In genomic region chr9:77032430-77033154, GRCm38 (mm10) we compare ENCODE assay signal across 23 mouse cellular contexts. TPM values are rescaled to one million over a fixed set of nuclear protein-coding genes. Genes with fewer than 3 reads are reported as not detected.
DNase-seq lines count a peak whose midpoint lies in the region; ATAC-seq and TF ChIP-seq lines count a peak whose summit lies in the region.
"Had no signal": no experiment of that assay in that cellular context is flagged by ENCODE, and none has a peak within 500 bp of the region (broad histone marks: within the 10 kb centered on the region; RNA-seq: fewer than 3 reads in every experiment).

No protein-coding gene starts in this region.

- H3K9me3 ChIP-seq in hindbrain, embryonic 11.5 days (ENCODE audit: control insufficient read depth, low read length) = no peaks in the 10 kb centered on the region
- H3K9me3 ChIP-seq in hindbrain, embryonic 12.5 days (replicated peaks) = no peaks in the 10 kb centered on the region
- H3K9me3 ChIP-seq in embryonic facial prominence, embryonic 13.5 days = no peaks in the 10 kb centered on the region
- no peaks in the 10 kb centered on the region for H3K9me3 ChIP-seq in limb, embryonic 13.5 days
- H3K9me3 ChIP-seq: embryonic facial prominence, embryonic 15.5 days; heart, embryonic 15.5 days; hindbrain, embryonic 15.5 days; liver, embryonic 12.5 days; lung, embryonic 15.5 days; neural tube, embryonic 12.5 days; stomach, embryonic 15.5 days had no signal

- H3K4me2 ChIP-seq in hindbrain, embryonic 11.5 days (replicated peaks; ENCODE audit: low read depth, low read length) = no peak overlapping the region
- no peak overlapping the region for H3K4me2 ChIP-seq in hindbrain, embryonic 12.5 days (replicated peaks)
- peak overlapping the region; percentile 38 for H3K4me2 ChIP-seq in embryonic facial prominence, embryonic 13.5 days
- 0 out of 2 replicates have a peak overlapping the region, but pooled peaks have one; percentile 5 for H3K4me2 ChIP-seq in limb, embryonic 13.5 days (replicated peaks)
- H3K4me2 ChIP-seq: embryonic facial prominence, embryonic 15.5 days; heart, embryonic 15.5 days; hindbrain, embryonic 15.5 days; liver, embryonic 12.5 days; lung, embryonic 15.5 days; neural tube, embryonic 12.5 days; stomach, embryonic 15.5 days had no signal

- WGBS in hindbrain, embryonic 11.5 days = 66% methylated on average over 9 of the region's 9 CpGs
- whole genome bisulfite sequencing in hindbrain, embryonic 12.5 days = 71% methylated on average over 9 of the region's 9 CpGs
- WGBS in embryonic facial prominence, embryonic 13.5 days = 29% methylated on average over 9 of the region's 9 CpGs
- WGBS in limb, embryonic 13.5 days = 35% methylated on average over 9 of the region's 9 CpGs

- H3K36me3 ChIP-seq in hindbrain, embryonic 11.5 days (ENCODE audit: control insufficient read depth, insufficient read depth, low read length) = no peaks in the 10 kb centered on the region
- no peaks in the 10 kb centered on the region for H3K36me3 ChIP-seq in hindbrain, embryonic 12.5 days
- no peaks in the 10 kb centered on the region for H3K36me3 ChIP-seq in embryonic facial prominence, embryonic 13.5 days
- no peaks in the 10 kb centered on the region for H3K36me3 ChIP-seq in limb, embryonic 13.5 days
- H3K36me3 ChIP-seq: embryonic facial prominence, embryonic 15.5 days; heart, embryonic 15.5 days; hindbrain, embryonic 15.5 days; liver, embryonic 12.5 days; lung, embryonic 15.5 days; neural tube, embryonic 12.5 days; stomach, embryonic 15.5 days had no signal

- H3K9ac ChIP-seq in hindbrain, embryonic 11.5 days (ENCODE audit: low read depth, low read length) = no peak overlapping the region
- H3K9ac ChIP-seq in hindbrain, embryonic 12.5 days = no peak overlapping the region
- H3K9ac ChIP-seq in embryonic facial prominence, embryonic 13.5 days = no peak overlapping the region
- no peak overlapping the region for H3K9ac ChIP-seq in limb, embryonic 13.5 days
- H3K9ac ChIP-seq: embryonic facial prominence, embryonic 15.5 days; heart, embryonic 15.5 days; hindbrain, embryonic 15.5 days; liver, embryonic 12.5 days; lung, embryonic 15.5 days; neural tube, embryonic 12.5 days; stomach, embryonic 15.5 days had no signal

- TF ChIP-seq POLR2A in brain, embryonic 14.5 days (IDR thresholded peaks at IDR 0.05; ENCODE audit: borderline replicate concordance, extremely low read depth, insufficient read depth, insufficient read length, poor library complexity, severe bottlenecking) = no peak

- H3K27ac ChIP-seq in hindbrain, embryonic 11.5 days (ENCODE audit: low read depth, low read length) = no peak overlapping the region
- H3K27ac ChIP-seq in hindbrain, embryonic 12.5 days = no peak overlapping the region
- peak overlapping the region; percentile 68 for H3K27ac ChIP-seq in embryonic facial prominence, embryonic 13.5 days
- no peak overlapping the region for H3K27ac ChIP-seq in limb, embryonic 13.5 days
- H3K27ac ChIP-seq: embryonic facial prominence, embryonic 15.5 days; gastrocnemius, adult 2 months; heart, embryonic 15.5 days; hindbrain, embryonic 15.5 days; layer of hippocampus, adult 2 months; liver, embryonic 12.5 days; lung, embryonic 15.5 days; neural tube, embryonic 12.5 days; stomach, embryonic 15.5 days had no signal

- no peaks in the 10 kb centered on the region for H3K4me1 ChIP-seq in hindbrain, embryonic 11.5 days (replicated peaks; ENCODE audit: control insufficient read depth, insufficient read depth, low read length)
- H3K4me1 ChIP-seq in hindbrain, embryonic 12.5 days = no peaks in the 10 kb centered on the region
- peaks cover 13% of the 10 kb centered on the region for H3K4me1 ChIP-seq in embryonic facial prominence, embryonic 13.5 days
- H3K4me1 ChIP-seq in limb, embryonic 13.5 days = peaks cover 7% of the 10 kb centered on the region
- H3K4me1 ChIP-seq: embryonic facial prominence, embryonic 15.5 days; hindbrain, embryonic 15.5 days; liver, embryonic 12.5 days; lung, embryonic 15.5 days; neural tube, embryonic 12.5 days; stomach, embryonic 15.5 days had no signal

- H3K27me3 ChIP-seq in hindbrain, embryonic 11.5 days (ENCODE audit: control insufficient read depth, insufficient read depth, low read length) = no peaks in the 10 kb centered on the region
- no peaks in the 10 kb centered on the region for H3K27me3 ChIP-seq in hindbrain, embryonic 12.5 days
- no peaks in the 10 kb centered on the region for H3K27me3 ChIP-seq in embryonic facial prominence, embryonic 13.5 days
- H3K27me3 ChIP-seq in limb, embryonic 13.5 days = no peaks in the 10 kb centered on the region
- H3K27me3 ChIP-seq: embryonic facial prominence, embryonic 15.5 days; heart, embryonic 15.5 days; hindbrain, embryonic 15.5 days; liver, embryonic 12.5 days; lung, embryonic 15.5 days; neural tube, embryonic 12.5 days; stomach, embryonic 15.5 days had no signal

- no peak for ATAC-seq in hindbrain, embryonic 11.5 days (ENCODE audit: low FRiP score)
- ATAC-seq in hindbrain, embryonic 12.5 days (ENCODE audit: low FRiP score) = no peak
- no peak for ATAC-seq in embryonic facial prominence, embryonic 13.5 days (ENCODE audit: insufficient number of reproducible peaks, insufficient read depth, low FRiP score, low TSS enrichment, low read depth)
- peak; percentile 54; the same call in 1 of the 2 replicates for ATAC-seq in limb, embryonic 13.5 days (ENCODE audit: low FRiP score, low read depth)
- ATAC-seq: forebrain, embryonic 14.5 days; liver, embryonic 12.5 days; midbrain, embryonic 16.5 days had no signal

- no peak for TF ChIP-seq CTCF in brain, embryonic 14.5 days (IDR thresholded peaks at IDR 0.05; ENCODE audit: borderline replicate concordance, extremely low read depth, insufficient read depth, insufficient read length)

- peak; percentile 9 for DNase-seq in hindbrain, embryonic 11.5 days (ENCODE audit: low spot score)
- peak; percentile 5 for DNase-seq in brain, embryonic 14.5 days (ENCODE audit: low read depth)
- DNase-seq in layer of hippocampus, postnatal 14 days (ENCODE audit: low spot score in 2 of 2) = no peak
- no peak for DNase-seq in spleen, postnatal 10 days (ENCODE audit: low spot score in 2 of 2)
- DNase-seq: B cell, adult 2 months; cerebellum, adult 18-20 months; gastrocnemius, adult 2 months; heart, adult 18-20 months; kidney, adult 11 months; thymus, postnatal 14 days had no signal

- H3K4me3 ChIP-seq in hindbrain, embryonic 11.5 days (ENCODE audit: low read depth, low read length) = no peak overlapping the region
- H3K4me3 ChIP-seq in hindbrain, embryonic 12.5 days = no peak overlapping the region
- no peak overlapping the region for H3K4me3 ChIP-seq in embryonic facial prominence, embryonic 13.5 days
- no peak overlapping the region for H3K4me3 ChIP-seq in limb, embryonic 13.5 days
- H3K4me3 ChIP-seq: embryonic facial prominence, embryonic 15.5 days; gastrocnemius, adult 2 months; heart, embryonic 15.5 days; hindbrain, embryonic 15.5 days; layer of hippocampus, adult 2 months; liver, embryonic 12.5 days; lung, embryonic 15.5 days; neural tube, embryonic 12.5 days; stomach, embryonic 15.5 days had no signal

RNA-seq across cellular contexts. Expression of gene Tinag, which starts 13.0 kb away (rescaled TPM):
- polyA plus RNA-seq in hindbrain, embryonic 11.5 days (2014; fragmentation: Nextera tagmentation; extraction: Ambion mirVana) = 0.09 and 0.25 TPM in 2 replicates
- 0.12 and 0.31 TPM in 2 replicates for polyA plus RNA-seq in hindbrain, embryonic 12.5 days (2016; fragmentation: Nextera tagmentation; extraction: Ambion mirVana)
- not detected in 2 replicates for polyA plus RNA-seq in brain, embryonic 14.5 days (2012; rRNA removed)
- 0.24 and 0.55 TPM in 2 replicates for polyA plus RNA-seq in embryonic facial prominence, embryonic 13.5 days (2015; fragmentation: Nextera tagmentation; extraction: Ambion mirVana)
- polyA plus RNA-seq in limb, embryonic 13.5 days (2015; fragmentation: Nextera tagmentation; extraction: Ambion mirVana) = 0.08 and 0.22 TPM in 2 replicates
- total RNA-seq in layer of hippocampus, postnatal 14 days (2021) = under 1 TPM in 1 of 2 experiments, not detected in 1; 0.29 TPM
- total RNA-seq: gastrocnemius, adult 2 months; heart, adult 18-20 months; layer of hippocampus, adult 2 months had no signal
- polyA plus RNA-seq: forebrain, embryonic 14.5 days; hindbrain, embryonic 15.5 days; liver, embryonic 12.5 days; midbrain, embryonic 16.5 days; neural tube, embryonic 12.5 days had no signal

Comparison
In these comparisons a context has a peak if more than half of its experiments do, and no peak if none do; other contexts are left out.
1. DNase-seq: peak in hindbrain, embryonic 11.5 days (single experiment) and brain, embryonic 14.5 days (single experiment); none in layer of hippocampus, postnatal 14 days (0 of 2) and spleen, postnatal 10 days (0 of 2).
2. H3K4me2 ChIP-seq: peak in embryonic facial prominence, embryonic 13.5 days (single experiment) and limb, embryonic 13.5 days (single experiment); none in hindbrain, embryonic 11.5 days (single experiment) and hindbrain, embryonic 12.5 days (single experiment).